Mouse (Mus musculus) liver, embryonic 14.5 days (tissue): Measurements from ENCODE around the gene Tigar. TPM values are rescaled to one million over a fixed set of nuclear protein-coding genes. Genes with fewer than 3 reads are reported as not detected.

Experiments
- ATAC-seq: fragments of 200-750 bp; cut with Nextera tagmentation; 2 replicates; pipeline ENCODE4 v1.8.0; 2017; ENCODE audit warnings: moderate number of reproducible peaks, mild to moderate bottlenecking, moderate library complexity; ENCODE audit not compliant: insufficient read depth
- DNase-seq, 3 experiments: peaks; one replicate each; pipeline ENCODE4 v3.0.0-alpha.2; 2012 to 2013; ENCODE audit warnings: low read depth in 3 of 3, low spot score in 3 of 3
- H3K27ac ChIP-seq: fragments of 300-500 bp; sonication (generic); 2 replicates; pipeline ENCODE4 v1.5.1; 2014; ENCODE audit warnings: moderate library complexity, mild to moderate bottlenecking, control low read depth, inconsistent platforms
- H3K27me3 ChIP-seq: fragments of 300-500 bp; sonication (generic); 2 replicates; pipeline ENCODE4 v1.6.1; 2014; ENCODE audit warnings: mild to moderate bottlenecking, low read length, moderate library complexity; ENCODE audit not compliant: control insufficient read depth, insufficient read depth
- H3K36me3 ChIP-seq: fragments of 300-500 bp; sonication (generic); replicated peaks from 2 replicates; pipeline ENCODE4 v1.6.1; 2014; ENCODE audit warnings: low read depth; ENCODE audit not compliant: control insufficient read depth, insufficient read depth
- H3K4me1 ChIP-seq, 2 experiments: fragments of 200-500 bp in 1 of 2; fragments of 300-500 bp in 1 of 2; sonication (generic) in 1 of 2; replicated peaks; 2 replicates each; pipeline ENCODE4 v1.6.1; 2012 to 2014; ENCODE audit warnings: antibody characterized with exemption in 1 of 2, inconsistent platforms in 1 of 2, low read length in 1 of 2; ENCODE audit not compliant: control insufficient read depth in 2 of 2, insufficient read depth in 2 of 2
- H3K4me2 ChIP-seq: fragments of 300-500 bp; sonication (generic); 2 replicates; pipeline ENCODE4 v1.6.1; 2014; ENCODE audit warnings: low read depth, mild to moderate bottlenecking, control low read depth, moderate library complexity
- H3K4me3 ChIP-seq, 2 experiments: fragments of 200-500 bp in 1 of 2; fragments of 300-500 bp in 1 of 2; sonication (generic) in 1 of 2; 2 replicates each; pipeline ENCODE4 v1.5.1; 2012 to 2014; ENCODE audit warnings: low read depth in 2 of 2, low read length in 2 of 2, mild to moderate bottlenecking in 2 of 2, control low read depth in 1 of 2, inconsistent platforms in 1 of 2, moderate library complexity in 1 of 2; ENCODE audit not compliant: insufficient read depth in 1 of 2
- H3K9ac ChIP-seq: fragments of 300-500 bp; sonication (generic); replicated peaks from 2 replicates; pipeline ENCODE4 v1.6.1; 2014; ENCODE audit warnings: mild to moderate bottlenecking, control low read depth, moderate library complexity
- H3K9me3 ChIP-seq: fragments of 300-500 bp; sonication (generic); 2 replicates; pipeline ENCODE4 v1.6.1; 2016; ENCODE audit warnings: low read length, mixed read lengths; ENCODE audit not compliant: control insufficient read depth
- CTCF ChIP-seq: IDR thresholded peaks from 2 replicates; pipeline ENCODE4 v1.5.1; 2016; ENCODE audit warnings: antibody characterized with exemption, low read depth, control low read depth
- EP300 ChIP-seq: IDR thresholded peaks from 2 replicates; pipeline ENCODE4 v1.6.1; 2016; ENCODE audit warnings: antibody characterized with exemption, low read depth
- WGBS: fragments of 180-500 bp; shearing (Covaris S2); extraction: QIAGEN DNeasy Blood & Tissue Kit; methylation state at CpG from one replicate; pipeline ENCODE4 v1.1.7; 2014; ENCODE audit not compliant: insufficient replicate concordance; 5-methylcytosine and 5-hydroxymethylcytosine counted together
- polyA plus RNA-seq, 2 experiments: library from polyadenylated mRNA; depleted of rRNA in 1 of 2; stranded (reverse) in 1 of 2; unstranded in 1 of 2; fragments of >200 nt; fragmentation: Nextera tagmentation in 1 of 2; extraction: Ambion mirVana in 1 of 2; gene quantifications; 2 replicates each; pipeline versions ENCODE4 v1.2.1 to v1.2.3; 2012 to 2014

Tigar gene
- polyA plus RNA-seq, 2 experiments: 0.43 to 0.75 TPM

- no peak overlapping the region for H3K4me3 ChIP-seq
- DNase-seq (no peak), ATAC-seq (no peak)
- whole genome bisulfite sequencing: 84% methylated on average over 13 of the region's 13 CpGs
- no peak overlapping the region for H3K9ac ChIP-seq
- no peaks in the 10 kb centered on the region for H3K27me3 ChIP-seq
- H3K4me2 ChIP-seq: no peak overlapping the region
- no peak overlapping the region for H3K27ac ChIP-seq
- H3K9me3 ChIP-seq: no peaks in the 10 kb centered on the region
- H3K4me1 ChIP-seq: no peaks in the 10 kb centered on the region
- H3K36me3 ChIP-seq: peaks cover 3% of the 10 kb centered on the region
- TF ChIP-seq CTCF (no peak), EP300 (no peak)
These were observed 21.0 kb upstream of the Tigar start for GRCm38 (mm10) chr6:127130377-127130776.

- Histone ChIP-seq H3K4me2 (no peak overlapping the region), H3K27me3 (no peaks in the 10 kb centered on the region), H3K9me3 (no peaks in the 10 kb centered on the region), H3K27ac (no peak overlapping the region), H3K4me1 (no peaks in the 10 kb centered on the region), H3K36me3 (peaks cover 3% of the 10 kb centered on the region), H3K9ac (no peak overlapping the region), H3K4me3 (no peak overlapping the region)
- WGBS: 83% methylated on average over 14 of the region's 14 CpGs
- no peak for TF ChIP-seq CTCF
- TF ChIP-seq EP300: no peak
- no peak for DNase-seq
- no peak for ATAC-seq
These were observed 20.3 kb upstream of the Tigar start for GRCm38 (mm10) chr6:127129659-127130058.

GRCm38 (mm10) chr6:127123506-127123905 is 14.1 kb upstream of the Tigar start:
- no peak overlapping the region for H3K4me3 ChIP-seq
- no peak overlapping the region for H3K4me2 ChIP-seq
- ATAC-seq (no peak), DNase-seq (no peak)
- H3K9ac ChIP-seq: no peak overlapping the region
- H3K4me1 ChIP-seq: no peaks in the 10 kb centered on the region
- TF ChIP-seq EP300: no peak
- no peak for TF ChIP-seq CTCF
- H3K27me3 ChIP-seq: no peaks in the 10 kb centered on the region
- H3K36me3 ChIP-seq: no peaks in the 10 kb centered on the region; the same call in 1 of the 2 replicates
- 73% methylated on average over 7 of the region's 7 CpGs for WGBS
- H3K27ac ChIP-seq: no peak overlapping the region
- H3K9me3 ChIP-seq: no peaks in the 10 kb centered on the region

- 59% methylated on average over 5 of the region's 5 CpGs for WGBS
- no peak for DNase-seq
- no peak for TF ChIP-seq EP300
- no peak for TF ChIP-seq CTCF
- H3K4me1 ChIP-seq: no peaks in the 10 kb centered on the region
- H3K9ac ChIP-seq: no peak overlapping the region
- H3K27me3 ChIP-seq: no peaks in the 10 kb centered on the region
- no peak overlapping the region for H3K4me3 ChIP-seq
- H3K36me3 ChIP-seq: no peaks in the 10 kb centered on the region; the same call in 1 of the 2 replicates
- no peak overlapping the region for H3K27ac ChIP-seq
- H3K9me3 ChIP-seq: no peaks in the 10 kb centered on the region
- no peak for ATAC-seq
- no peak overlapping the region for H3K4me2 ChIP-seq
These were observed 13.6 kb upstream of the Tigar start for GRCm38 (mm10) chr6:127122996-127123395.

GRCm38 (mm10) chr6:127122221-127122806 is 13.0 kb upstream of the Tigar start:
- no peak for ATAC-seq

More at GRCm38 (mm10) chr6:127122221-127122806, 13.0 kb upstream of the Tigar start:
- Histone ChIP-seq H3K9me3 (no peaks in the 10 kb centered on the region), H3K4me1 (no peaks in the 10 kb centered on the region), H3K27ac (no peak overlapping the region), H3K4me3 (no peak overlapping the region), H3K4me2 (no peak overlapping the region), H3K9ac (no peak overlapping the region), H3K27me3 (no peaks in the 10 kb centered on the region), H3K36me3 (no peaks in the 10 kb centered on the region)
- DNase-seq: no peak
- no peak for TF ChIP-seq EP300
- peak; percentile 60 for TF ChIP-seq CTCF
- 55% methylated on average over 4 of the region's 4 CpGs for WGBS
